Mouse (Mus musculus) ES-CJ7 (cell line): ENCODE measurements around the gene Rer1.

Experiments used
- DNase-seq: peaks from one replicate; pipeline ENCODE4 v3.0.0; 2011; ENCODE audit warnings: low read depth, low spot score

Rer1 gene

GRCm38 (mm10) chr4:155086108-155087024, at the start of gene Rer1, which contains the start of gene Morn1:
Gene Rer1, minus strand, starts transcription at chr4:155086382.
Gene Morn1, plus strand, starts transcription at chr4:155086577.
- DNase-seq, result peak; percentile 99

- DNase-seq, result no peak
These were observed 48.5 kb upstream of the Rer1 start for GRCm38 (mm10) chr4:155134686-155135172.

GRCm38 (mm10) chr4:155133658-155134417, 47.7 kb upstream of the Rer1 start:
- DNase-seq, result no peak

GRCm38 (mm10) chr4:155133188-155133587, 47.0 kb upstream of the Rer1 start:
- no peak for DNase-seq

GRCm38 (mm10) chr4:155130616-155131015, 44.4 kb upstream of the Rer1 start:
- DNase-seq, result no peak

GRCm38 (mm10) chr4:155129996-155130395, 43.8 kb upstream of the Rer1 start:
- DNase-seq, result no peak

GRCm38 (mm10) chr4:155129132-155129917, 43.1 kb upstream of the Rer1 start:
- no peak for DNase-seq

- no peak for DNase-seq
These were observed 42.2 kb upstream of the Rer1 start for GRCm38 (mm10) chr4:155128411-155128810.

- no peak for DNase-seq
These were observed 40.6 kb upstream of the Rer1 start for GRCm38 (mm10) chr4:155126602-155127372.

GRCm38 (mm10) chr4:155126194-155126593, 40.0 kb upstream of the Rer1 start:
- DNase-seq, result no peak

GRCm38 (mm10) chr4:155125310-155125709, 39.1 kb upstream of the Rer1 start:
- no peak for DNase-seq

GRCm38 (mm10) chr4:155123868-155124534, 37.8 kb upstream of the Rer1 start:
- DNase-seq, result peak; percentile 61

GRCm38 (mm10) chr4:155122444-155123040, 36.4 kb upstream of the Rer1 start:
- DNase-seq, result peak; percentile 68

- no peak for DNase-seq
These were observed 35.8 kb upstream of the Rer1 start for GRCm38 (mm10) chr4:155121915-155122443.

- no peak for DNase-seq
These were observed 35.0 kb upstream of the Rer1 start for GRCm38 (mm10) chr4:155121222-155121621.

GRCm38 (mm10) chr4:155120583-155120982, 34.4 kb upstream of the Rer1 start:
- DNase-seq, result no peak

- no peak for DNase-seq
These were observed 33.9 kb upstream of the Rer1 start for GRCm38 (mm10) chr4:155120038-155120437.

- peak; percentile 30 for DNase-seq
These were observed 32.1 kb upstream of the Rer1 start for GRCm38 (mm10) chr4:155118278-155118677.

GRCm38 (mm10) chr4:155117396-155117978, 31.3 kb upstream of the Rer1 start:
- DNase-seq, result no peak
